Mouse (Mus musculus) mouse trophoblast stem cell (cell line): ENCODE measurements around the gene Ccdc172.

ENCODE experiments used
- in situ Hi-C, 2 experiments: fragments of 300-500 bp; cut with MseI, MboI; formaldehyde crosslinking; loops; 2 replicates in 1 of 2; 3 replicates in 1 of 2; pipeline ENCODE4 v1.15.1; 2025

Gene Ccdc172

GRCm38 (mm10) chr19:58571566-58571965 is 59.8 kb downstream of the Ccdc172 start:
- in situ Hi-C loops, result no loop called here

GRCm38 (mm10) chr19:58572429-58573071 is 60.8 kb downstream of the Ccdc172 start:
- in situ Hi-C loops, result no loop called here

- in situ Hi-C loops, result no loop called here
Measured at GRCm38 (mm10) chr19:58573072-58573438, 61.3 kb downstream of the Ccdc172 start.

GRCm38 (mm10) chr19:58582018-58582417 is 70.2 kb downstream of the Ccdc172 start:
- in situ Hi-C loops, result no loop called here

- in situ Hi-C loops, result no loop called here
Measured at GRCm38 (mm10) chr19:58582956-58583355, 71.2 kb downstream of the Ccdc172 start.

GRCm38 (mm10) chr19:58586046-58586445 is 74.3 kb downstream of the Ccdc172 start:
- in situ Hi-C loops, result no loop called here

- in situ Hi-C loops, result no loop called here
Measured at GRCm38 (mm10) chr19:58590251-58590936, 78.6 kb downstream of the Ccdc172 start.

GRCm38 (mm10) chr19:58600381-58600780 is 88.6 kb downstream of the Ccdc172 start:
- in situ Hi-C loops, result no loop called here
